Mouse (Mus musculus) ES-E14 (cell line): Measurements from ENCODE around the gene Rpl13.

Source experiments
- CHD2 ChIP-seq: IDR thresholded peaks from 2 replicates; pipeline ENCODE4 v1.6.1; 2014; ENCODE audit warnings: mild to moderate bottlenecking, low read depth, low read length, inconsistent platforms
- HCFC1 ChIP-seq: IDR thresholded peaks from 2 replicates; pipeline ENCODE4 v1.6.1; 2012; ENCODE audit warnings: low read length, inconsistent platforms, borderline replicate concordance; ENCODE audit not compliant: insufficient read depth
- MAFK ChIP-seq: IDR thresholded peaks from 2 replicates; pipeline ENCODE4 v1.6.1; 2014; ENCODE audit warnings: mild to moderate bottlenecking, low read depth, low read length, inconsistent platforms; ENCODE audit not compliant: insufficient read depth
- ZC3H11A ChIP-seq: IDR thresholded peaks from 2 replicates; pipeline ENCODE4 v1.6.1; 2012; ENCODE audit warnings: low read depth, mild to moderate bottlenecking, inconsistent platforms, low read length, borderline replicate concordance

DNA sequence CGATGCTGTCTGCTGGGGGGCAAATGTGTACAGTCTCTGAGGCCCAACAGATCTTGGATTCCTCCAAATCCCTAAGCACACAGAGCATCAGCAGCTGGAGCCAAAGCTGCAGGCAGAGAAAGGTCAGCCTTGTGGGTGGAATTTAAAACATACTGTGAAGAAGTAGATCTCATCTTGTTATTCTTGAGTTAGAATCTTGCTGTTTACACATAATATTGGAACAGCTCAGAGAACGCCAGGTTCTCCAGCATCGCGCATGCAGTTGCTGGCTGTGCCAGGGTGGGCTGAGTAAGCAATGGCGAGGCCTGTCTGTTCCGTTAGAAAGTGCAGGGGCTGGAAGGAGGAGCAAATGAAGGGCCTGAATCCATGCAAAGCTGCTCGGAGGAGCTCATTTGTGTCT is 44.2 kb downstream of the Rpl13 start:
- no peak for TF ChIP-seq MAFK
- no peak for TF ChIP-seq HCFC1
- no peak for TF ChIP-seq CHD2
- TF ChIP-seq ZC3H11A = no peak
